Mouse (Mus musculus) erythroid progenitor cell, adult 5-6 weeks (primary cell): ENCODE results near the gene Wdr81. TPM values are rescaled to one million over a fixed set of nuclear protein-coding genes. Genes with fewer than 3 reads are reported as not detected.
A peak's percentile ranks its signal among the peaks of the same experiment; 100 is the strongest.

Experiments
- ATAC-seq: replicated peaks from 2 replicates; pipeline ENCODE4 v1.8.0; 2016; ENCODE audit warnings: moderate number of reproducible peaks, mild to moderate bottlenecking, moderate TSS enrichment, inconsistent platforms; ENCODE audit not compliant: poor library complexity, low FRiP score, severe bottlenecking
- total RNA-seq, 2 experiments: library from RNA; stranded (forward) in 1 of 2; stranded (reverse) in 1 of 2; fragments of 150-400 nt in 1 of 2; fragments of 186-747, 209-891 nt in 1 of 2; gene quantifications; 2 replicates each; pipeline versions ENCODE4 v1.2.3 to v1.2.4; 2015 to 2017; ENCODE audit warnings: low replicate concordance in 2 of 2

Gene Wdr81
- total RNA-seq (2015; ENCODE audit: low replicate concordance) (39.0 and 53.3 TPM in 2 replicates), total RNA-seq (2017; ENCODE audit: low replicate concordance) (45.6 and 48.8 TPM in 2 replicates)

DNA sequence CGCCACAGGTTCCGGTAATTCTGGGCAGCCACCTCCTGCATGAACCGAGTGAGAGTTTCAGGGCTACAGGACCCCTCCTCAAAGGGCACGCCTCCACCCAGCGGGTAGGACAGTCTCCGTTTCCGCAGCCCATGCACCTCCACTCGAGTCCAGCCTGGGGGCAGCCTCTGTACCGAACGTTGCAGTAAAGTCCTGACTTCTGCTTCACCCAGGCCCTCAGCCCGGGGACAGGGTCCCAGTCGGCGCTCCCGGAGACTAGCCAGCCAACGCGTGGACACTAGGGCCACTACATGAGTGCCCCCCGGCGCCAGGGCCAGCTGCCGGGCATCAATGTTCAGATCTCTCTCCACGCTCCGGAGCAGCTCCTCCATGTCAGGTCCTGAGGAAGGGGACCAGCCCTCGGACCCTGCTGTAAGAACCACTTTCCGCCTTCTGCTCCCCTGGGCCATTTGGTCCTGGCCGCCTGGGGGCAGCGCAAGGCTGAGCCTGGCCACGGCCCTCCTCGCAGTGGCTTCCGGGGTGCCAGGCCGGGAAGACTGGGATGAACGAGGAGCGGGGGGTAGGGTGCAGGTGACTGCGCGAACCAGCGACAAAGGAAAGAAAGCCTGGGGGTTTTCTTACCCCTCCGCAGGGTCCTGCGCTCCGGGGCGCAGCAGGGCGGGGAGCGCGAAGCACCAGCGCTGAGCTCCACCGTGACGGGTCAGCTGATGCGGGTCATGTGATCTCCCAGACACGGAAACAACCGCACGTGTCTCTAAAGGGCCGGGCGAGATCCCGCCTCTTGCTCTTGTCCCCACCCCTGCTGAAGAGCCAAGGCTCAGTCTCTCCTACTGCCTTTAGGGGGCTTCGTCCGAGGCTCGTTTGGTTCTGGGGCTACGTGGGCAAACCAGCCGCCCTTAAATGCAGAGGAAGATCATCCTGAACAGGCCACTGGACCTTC is at the start of gene Wdr81:
Gene Wdr81, minus strand, starts transcription at position 727 of the 940 bp plus-strand sequence.
- peak; percentile 76 for ATAC-seq

DNA sequence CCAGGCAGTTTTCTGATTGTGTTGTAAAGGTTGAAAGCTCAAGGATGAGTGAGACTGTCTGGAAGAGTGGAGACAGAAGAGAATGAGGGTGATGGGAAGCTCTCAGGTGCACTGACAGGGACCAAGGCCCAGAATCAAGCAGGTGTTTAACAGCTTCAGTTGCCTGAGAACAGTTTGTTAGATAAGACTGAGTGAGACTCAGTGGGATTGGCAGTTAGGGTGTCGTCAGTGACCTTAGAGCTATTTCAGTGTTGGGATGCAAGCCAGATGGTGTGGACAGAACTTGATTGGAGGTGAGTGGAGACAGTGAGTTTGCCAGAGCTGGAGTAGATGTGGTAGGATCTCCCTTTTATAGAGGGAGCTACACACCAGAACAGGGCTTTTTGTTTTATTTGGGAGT is 43.6 kb upstream of the Wdr81 start:
- no peak for ATAC-seq

DNA sequence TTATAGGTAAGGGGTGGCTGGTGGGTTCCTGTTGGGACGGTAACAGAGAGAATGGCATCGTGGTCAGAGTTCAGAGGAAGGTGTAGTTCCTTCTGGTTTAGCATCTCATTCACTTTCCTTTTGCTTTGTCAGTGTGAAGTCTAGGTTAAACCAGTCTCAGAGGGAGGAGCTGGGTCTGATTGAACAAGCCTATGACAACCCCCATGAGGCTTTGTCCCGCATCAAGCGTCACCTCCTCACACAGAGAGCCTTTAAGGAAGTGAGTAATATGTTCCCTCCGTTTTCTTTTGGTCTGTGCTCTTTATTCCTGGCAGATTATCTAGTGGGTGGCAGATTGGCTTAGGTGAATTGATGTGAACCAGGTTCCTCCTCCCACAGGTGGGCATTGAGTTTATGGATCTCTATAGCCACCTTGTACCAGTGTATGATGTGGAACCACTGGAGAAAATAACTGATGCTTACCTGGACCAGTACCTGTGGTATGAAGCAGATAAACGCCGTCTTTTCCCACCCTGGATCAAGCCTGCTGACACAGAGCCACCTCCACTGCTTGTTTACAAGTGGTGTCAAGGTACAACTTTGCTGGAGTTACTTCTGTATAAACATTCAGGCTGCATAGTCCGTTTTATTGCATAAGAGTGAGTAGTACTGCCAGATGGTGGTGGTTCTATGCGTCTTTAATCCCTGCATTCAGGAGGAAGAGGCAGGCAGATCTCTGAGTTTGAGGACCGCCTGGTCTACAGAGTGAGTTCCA is 40.0 kb upstream of the Wdr81 start:
- ATAC-seq, result no peak

DNA sequence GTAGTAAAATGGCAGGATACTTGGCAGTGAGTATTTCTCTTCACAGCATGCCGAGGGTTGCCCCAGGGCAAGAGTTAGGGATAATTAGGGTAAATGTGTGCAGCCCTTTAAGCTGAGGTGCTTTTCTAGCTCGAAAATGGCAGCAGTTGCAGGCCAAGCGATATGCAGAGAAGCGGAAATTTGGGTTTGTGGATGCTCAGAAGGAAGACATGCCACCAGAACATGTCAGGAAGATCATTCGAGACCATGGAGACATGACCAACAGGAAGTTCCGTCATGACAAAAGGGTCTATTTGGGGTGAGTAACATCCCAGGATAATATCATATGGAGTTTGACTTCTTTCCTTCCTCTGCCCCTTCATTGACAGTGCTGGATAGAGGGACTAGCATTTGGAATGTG is 33.0 kb upstream of the Wdr81 start:
- no peak for ATAC-seq

DNA sequence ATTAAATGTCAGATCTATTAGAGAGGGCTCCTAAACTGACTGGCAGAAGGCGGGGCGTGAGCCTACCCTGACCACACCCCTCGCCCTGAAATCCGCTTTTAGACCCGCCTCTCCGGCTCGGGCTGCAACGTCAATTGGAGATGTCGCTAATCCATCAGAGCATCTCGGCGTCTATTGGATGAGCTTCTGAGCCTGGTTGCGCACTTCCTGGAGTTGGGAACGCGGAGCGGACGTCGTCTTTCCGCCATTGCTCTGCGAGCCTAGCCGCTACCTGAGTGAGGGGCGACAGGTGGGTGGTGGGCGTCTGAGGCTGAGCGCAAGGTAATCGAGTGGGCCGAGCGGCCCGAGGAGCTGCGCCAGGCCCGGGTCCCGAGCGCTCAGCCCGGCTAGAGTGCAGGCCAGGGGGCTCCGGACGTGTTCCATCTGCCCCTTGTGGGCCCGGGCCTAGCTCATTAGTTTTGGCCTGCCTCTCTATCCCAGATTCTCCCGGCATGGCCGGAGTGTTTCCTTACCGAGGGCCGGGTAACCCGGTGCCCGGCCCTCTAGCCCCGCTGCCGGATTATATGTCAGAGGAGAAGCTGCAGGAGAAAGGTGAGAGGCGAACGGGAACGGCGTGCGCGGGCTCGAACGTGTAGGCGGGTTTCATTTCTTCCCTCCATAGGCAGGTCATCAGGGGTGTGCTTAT is 32.2 kb upstream of the Wdr81 start, which contains the start of gene Prpf8:
Gene Prpf8, plus strand, starts transcription at position 216 of the 685 bp plus-strand sequence.
- ATAC-seq, result peak; percentile 100

DNA sequence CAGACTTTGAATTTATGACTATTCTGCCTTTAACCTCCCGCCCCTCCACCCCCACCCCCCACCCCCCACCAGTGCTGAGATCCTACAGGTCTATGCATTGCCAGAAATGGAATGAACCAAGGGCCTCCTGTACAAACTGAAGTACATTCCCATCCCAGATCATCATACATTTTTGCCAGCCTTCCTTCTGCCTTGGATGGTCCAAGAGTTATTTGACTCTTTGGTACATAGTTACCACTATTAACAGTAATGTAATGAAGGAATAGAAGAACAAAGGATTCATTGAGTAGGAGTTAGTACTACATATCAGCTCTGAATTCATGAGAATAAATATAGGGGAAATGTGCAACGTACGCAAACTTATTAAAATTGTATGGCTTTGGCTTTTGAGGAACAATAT is 31.7 kb upstream of the Wdr81 start:
- ATAC-seq, result peak; percentile 26

DNA sequence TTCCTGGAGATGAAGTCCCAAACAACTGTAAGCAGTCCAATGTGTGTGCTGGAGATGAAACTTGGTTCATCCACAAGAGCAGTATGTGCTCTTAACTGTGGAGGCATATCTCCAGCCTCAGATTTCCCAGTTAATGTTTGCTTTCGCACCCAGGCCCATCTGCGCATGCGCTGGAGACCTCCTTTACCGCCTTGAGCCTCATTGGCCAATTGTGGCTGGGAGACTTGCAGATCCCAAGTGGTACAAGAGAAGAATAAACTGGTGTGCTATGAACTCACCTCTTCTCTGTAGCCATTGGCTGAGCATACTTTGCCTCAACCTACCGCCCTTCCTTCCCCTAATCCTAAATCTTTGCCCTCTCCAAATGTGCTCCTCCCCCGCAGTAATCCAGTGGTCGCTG is 18.9 kb upstream of the Wdr81 start:
- 0 out of 2 replicates have a peak, but pooled peaks have one; percentile 8 for ATAC-seq

DNA sequence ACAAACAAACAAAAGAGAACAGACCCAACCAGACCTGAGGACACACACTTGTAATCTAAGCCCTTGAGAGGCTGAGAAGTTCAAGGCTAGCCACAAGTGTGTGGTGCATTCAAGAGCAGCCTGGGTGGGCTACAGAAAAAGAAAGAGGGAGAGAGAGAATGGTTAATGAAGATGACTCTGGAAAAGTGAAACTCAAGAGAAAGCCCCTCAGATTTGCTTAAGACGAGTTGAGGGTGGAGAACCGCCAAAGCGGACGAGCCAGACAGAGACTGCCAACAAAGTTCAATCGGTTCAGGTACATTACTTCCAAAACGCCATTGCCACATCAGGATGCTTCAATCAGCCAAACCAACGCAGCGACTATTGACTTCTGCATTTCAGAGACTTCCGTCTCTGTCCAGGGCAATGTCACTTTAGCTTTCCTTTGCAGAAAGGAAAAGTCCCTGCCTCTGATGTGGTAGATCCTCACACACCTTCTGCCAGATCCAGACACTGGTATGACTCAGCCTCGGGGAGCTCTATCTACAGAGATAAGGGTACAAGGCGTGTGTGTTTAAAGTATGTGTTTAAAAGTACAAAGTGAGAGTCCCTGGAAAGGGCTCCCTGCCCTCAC is 18.1 kb upstream of the Wdr81 start:
- peak; percentile 63 for ATAC-seq

DNA sequence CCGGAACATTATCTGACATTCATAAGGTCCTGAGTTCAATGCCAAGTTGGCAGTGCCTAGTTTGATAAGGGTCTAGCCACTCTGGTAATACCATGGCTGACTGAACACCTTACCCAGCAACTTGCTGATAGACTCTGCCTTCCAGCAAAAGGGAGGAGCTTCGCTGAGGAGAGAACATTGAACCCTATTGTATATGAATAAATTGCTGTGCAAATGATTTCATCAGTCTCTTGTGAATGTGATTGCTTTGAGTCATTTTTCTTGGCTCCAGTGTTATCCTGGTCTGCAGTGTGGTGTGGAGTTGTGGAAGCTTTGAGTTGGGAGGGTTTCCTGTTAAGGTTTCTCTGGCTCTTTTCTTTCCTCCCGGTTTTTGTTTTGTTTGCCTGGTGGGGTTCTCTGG is 16.2 kb upstream of the Wdr81 start:
- ATAC-seq, result no peak

DNA sequence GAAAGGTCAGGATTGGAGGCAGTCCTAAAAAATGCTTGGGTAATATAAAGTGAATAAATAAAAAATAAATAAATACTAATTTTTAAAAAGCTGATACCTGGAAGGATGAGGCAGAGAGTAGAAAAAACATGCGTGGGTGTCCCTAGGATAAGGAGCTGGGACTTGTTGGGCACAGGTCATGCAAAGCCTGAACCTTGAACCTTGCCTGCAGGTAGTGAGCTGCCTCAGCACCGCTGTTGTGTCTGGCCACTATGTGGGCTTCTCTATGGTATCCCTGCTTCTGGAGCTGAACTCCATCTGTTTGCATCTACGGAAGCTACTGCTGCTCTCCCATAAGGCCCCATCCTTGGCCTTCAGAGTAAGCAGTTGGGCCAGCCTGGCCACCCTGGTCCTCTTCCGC is 14.7 kb upstream of the Wdr81 start:
- ATAC-seq, result no peak

DNA sequence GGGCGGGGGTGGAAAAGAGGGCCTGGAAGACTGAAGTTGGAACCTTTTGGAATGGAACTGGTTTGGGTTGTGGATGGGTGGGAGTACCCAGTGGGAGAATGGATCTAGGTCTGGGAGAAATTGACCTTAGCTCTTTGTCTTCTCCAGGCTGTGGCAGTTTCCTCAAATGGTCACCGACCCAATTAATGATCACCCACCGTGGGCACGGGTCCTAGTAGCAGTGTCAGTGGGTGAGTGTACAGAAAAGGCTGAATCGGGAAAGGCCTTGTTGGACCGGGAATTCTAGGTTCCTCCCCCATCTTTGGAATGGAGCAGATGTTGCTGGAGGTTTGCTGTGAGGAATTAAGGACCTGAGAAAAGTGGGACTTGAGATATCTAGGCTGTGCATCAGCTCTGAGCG is 13.9 kb upstream of the Wdr81 start:
- ATAC-seq, result no peak

DNA sequence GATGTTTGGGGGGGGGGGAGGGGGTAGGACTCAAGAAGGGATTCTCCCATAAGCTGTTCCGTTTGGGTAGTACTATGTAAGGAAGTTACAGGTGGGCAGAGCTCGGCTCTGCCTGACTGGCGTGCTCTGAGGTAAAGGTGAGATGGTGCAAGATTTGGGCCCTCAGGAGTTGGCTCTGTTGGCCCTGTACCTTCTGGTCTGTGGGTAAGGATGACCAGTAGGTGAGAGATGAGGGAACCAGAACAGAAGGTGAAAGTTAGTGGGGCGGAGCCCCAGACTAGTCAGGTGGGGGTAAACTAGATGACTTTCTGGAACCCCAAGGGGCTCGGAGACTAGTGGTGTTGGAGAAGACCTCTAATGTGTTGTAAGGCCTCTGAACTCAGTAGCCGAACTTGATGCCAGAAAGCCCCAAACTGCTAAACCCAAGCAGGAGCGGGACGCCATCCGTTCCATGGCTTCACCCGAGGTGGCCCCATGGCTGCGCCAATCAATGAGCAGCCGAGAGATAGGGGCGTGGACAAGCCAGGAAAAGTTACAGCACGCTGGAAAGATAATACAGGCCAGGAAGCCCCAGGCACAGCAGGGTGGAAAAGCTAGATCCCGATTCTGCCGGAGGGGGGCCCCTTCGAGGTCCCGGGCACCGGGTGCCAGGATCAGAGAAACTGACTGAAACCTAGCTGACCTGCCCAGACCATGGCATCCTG is 13.1 kb upstream of the Wdr81 start:
- peak; percentile 91 for ATAC-seq

DNA sequence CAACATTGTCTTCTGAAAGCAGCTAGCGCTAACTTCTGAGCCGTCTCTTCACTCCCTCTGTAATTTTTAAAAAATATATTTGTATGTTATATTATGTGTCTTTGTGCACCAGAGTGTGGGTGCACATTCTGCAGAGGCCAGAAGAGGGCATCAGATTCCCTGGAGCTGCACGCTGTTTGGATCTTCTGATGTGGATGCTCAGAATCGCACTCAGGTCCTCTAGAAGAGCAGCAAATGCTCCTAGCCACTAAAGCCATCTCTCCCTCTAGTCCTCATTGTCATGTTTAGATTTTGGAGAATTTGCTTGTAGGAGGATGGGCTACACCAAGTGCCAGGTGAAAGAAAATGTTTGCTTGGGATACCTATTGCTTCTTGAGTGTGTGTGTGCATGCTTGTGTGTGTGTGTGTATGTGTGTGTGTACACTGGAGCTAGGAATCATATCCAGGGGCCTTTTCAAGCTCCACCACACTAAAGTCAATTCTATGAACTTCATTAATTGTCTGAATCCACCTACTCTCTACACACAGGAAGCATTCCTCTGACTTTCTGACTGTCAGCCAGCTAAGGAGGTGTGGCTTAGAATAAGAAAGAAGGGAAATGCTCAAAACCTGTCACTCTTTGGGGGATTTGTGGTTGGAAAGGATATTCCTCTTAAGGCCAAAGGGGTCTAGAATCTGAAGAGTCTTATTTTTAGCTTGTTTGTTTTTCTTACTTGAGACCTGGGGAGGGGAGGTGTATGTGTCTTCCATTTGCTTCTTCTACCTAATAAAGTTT is 12.4 kb upstream of the Wdr81 start:
- ATAC-seq, result no peak

DNA sequence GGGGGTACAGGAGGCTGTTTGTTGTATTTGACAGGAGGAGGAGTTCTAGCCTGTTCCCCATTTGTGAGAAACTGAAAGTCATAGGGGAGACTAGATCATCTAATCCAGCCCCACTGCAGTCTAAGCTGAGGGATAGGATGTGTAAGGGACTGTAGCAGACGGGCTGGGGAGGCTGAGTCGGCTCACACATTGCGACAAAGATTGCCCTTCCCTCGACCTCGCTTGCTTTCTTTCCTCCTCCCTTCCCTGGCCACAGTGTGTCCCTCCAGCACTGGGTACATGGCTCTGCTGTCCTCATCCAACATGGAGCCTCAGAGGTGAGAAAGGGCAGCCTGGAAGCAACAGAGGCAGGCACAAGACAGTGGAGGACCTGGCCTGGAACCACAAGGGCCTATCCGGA is 10.5 kb upstream of the Wdr81 start:
- no peak for ATAC-seq

DNA sequence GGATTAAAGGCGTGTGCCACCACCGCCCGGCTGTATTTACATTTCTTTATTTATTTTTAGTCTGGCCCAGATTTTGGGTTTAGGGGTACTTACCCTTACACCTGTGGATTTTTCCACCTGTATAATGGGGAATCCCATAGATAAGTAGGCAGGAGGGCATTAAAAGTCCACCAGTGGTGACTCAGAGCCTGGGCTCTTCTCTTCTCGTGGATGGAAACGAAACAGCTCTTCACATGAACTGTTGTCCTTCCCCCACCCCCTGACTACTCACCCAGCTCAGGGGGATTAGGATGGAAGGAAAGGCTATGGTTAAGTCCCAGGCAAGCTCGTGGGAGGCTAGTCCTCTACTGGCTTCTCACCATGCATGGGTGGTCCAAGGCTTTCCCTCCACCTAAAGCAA is 9.9 kb upstream of the Wdr81 start:
- ATAC-seq, result no peak

DNA sequence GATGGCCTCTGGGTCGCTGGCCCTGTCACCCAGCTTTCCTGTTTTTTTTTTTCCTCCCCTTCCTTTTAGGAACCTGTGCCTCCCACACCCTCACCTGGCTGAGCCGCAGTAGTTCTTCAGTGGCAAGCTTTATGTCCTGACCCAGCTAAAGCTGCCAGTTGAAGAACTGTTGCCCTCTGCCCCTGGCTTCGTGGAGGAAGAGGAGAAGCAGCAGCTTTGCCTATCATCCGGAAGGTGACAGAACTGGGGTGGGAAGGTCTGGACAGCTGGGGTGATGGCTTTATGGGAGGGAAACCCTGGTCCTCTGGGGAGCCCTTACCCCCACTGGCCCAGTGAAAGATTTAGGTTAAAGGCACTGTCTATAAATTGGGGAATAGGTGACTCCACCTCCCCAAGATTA is 9.1 kb upstream of the Wdr81 start:
- ATAC-seq, result no peak

DNA sequence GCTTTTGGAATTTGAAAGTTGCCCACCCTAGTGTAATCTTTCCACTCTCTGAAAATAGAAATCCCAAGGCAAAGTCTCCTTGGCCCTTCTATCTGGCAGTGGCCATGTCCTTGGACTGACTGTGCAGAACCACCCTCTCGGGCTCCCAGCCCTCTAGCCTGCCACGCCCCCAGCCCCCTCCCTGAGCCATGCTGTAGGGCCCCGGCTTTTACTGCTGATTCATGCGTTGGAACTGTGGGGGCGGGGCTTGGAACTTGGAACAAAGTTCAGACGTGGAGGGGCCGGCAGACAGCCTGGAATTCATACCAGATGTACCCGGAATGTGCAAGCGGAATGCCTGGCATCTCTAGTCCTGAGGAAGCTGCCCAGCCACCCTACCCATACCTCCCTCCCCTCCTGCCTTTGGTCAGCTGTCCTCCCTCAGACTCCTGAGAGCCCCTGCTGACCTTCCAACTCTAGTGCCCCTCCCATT is 8.4 kb upstream of the Wdr81 start:
- ATAC-seq, result peak; percentile 21

DNA sequence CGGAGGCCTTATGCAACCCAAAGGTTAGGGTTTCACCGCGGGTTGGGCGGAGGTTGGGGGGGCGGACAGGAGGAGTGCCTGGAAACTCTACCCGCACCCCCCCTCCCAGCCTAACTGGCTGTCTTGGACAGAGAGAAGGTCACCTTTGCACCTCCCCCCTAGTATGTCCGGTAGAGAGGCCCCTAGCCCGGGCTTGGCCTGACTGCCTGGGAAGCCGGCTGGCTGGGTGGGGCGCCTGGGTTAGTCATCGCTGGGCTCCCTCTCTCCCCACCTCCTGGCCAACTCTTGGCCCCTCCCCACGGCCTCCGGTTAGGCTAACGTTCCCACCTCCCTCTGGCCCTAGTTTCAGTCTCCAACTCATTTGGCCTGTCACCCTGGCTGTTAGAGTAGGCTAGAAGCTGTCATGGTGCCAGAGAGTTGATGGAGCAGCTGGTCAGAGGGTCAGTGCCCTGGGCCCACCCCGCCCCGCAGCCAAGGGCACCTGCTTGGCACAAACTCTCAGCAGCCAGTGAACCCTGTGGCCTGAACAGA is 7.8 kb upstream of the Wdr81 start:
- peak; percentile 55 for ATAC-seq
